Mouse (Mus musculus) embryonic facial prominence, embryonic 14.5 days (tissue): ENCODE results near the gene Zbtb8os. TPM values are rescaled to one million over a fixed set of nuclear protein-coding genes. Genes with fewer than 3 reads are reported as not detected.

Experiments
- ATAC-seq: fragments of 200-750 bp; cut with Nextera tagmentation; 2 replicates; pipeline ENCODE4 v1.8.0; 2017; ENCODE audit warnings: low read depth, moderate number of reproducible peaks, moderate TSS enrichment
- DNase-seq: peaks from one replicate; pipeline ENCODE4 v3.0.0-alpha.2; 2015; ENCODE audit warnings: low spot score
- H3K27ac ChIP-seq: fragments of 300-500 bp; sonication (generic); replicated peaks from 2 replicates; pipeline ENCODE4 v1.5.1; 2014; ENCODE audit warnings: low read depth, mild to moderate bottlenecking, low read length, moderate library complexity
- H3K27me3 ChIP-seq: fragments of 300-500 bp; sonication (generic); replicated peaks from 2 replicates; pipeline ENCODE4 v1.6.1; 2014; ENCODE audit warnings: low read length; ENCODE audit not compliant: control insufficient read depth, insufficient read depth
- H3K36me3 ChIP-seq: fragments of 300-500 bp; sonication (generic); 2 replicates; pipeline ENCODE4 v1.6.1; 2014; ENCODE audit warnings: low read length, mixed read lengths; ENCODE audit not compliant: control insufficient read depth, insufficient read depth
- H3K4me1 ChIP-seq: fragments of 300-500 bp; sonication (generic); 2 replicates; pipeline ENCODE4 v1.6.1; 2014; ENCODE audit warnings: antibody characterized with exemption, low read length; ENCODE audit not compliant: control insufficient read depth, insufficient read depth
- H3K4me2 ChIP-seq: fragments of 300-500 bp; sonication (generic); 2 replicates; pipeline ENCODE4 v1.6.1; 2014; ENCODE audit warnings: low read depth, mild to moderate bottlenecking, low read length, moderate library complexity, mixed read lengths
- H3K4me3 ChIP-seq: fragments of 300-500 bp; sonication (generic); 2 replicates; pipeline ENCODE4 v1.5.1; 2014; ENCODE audit warnings: low read depth, mild to moderate bottlenecking, low read length
- H3K9ac ChIP-seq: fragments of 300-500 bp; sonication (generic); 2 replicates; pipeline ENCODE4 v1.6.1; 2014; ENCODE audit warnings: low read depth, mild to moderate bottlenecking, low read length, moderate library complexity, mixed read lengths
- H3K9me3 ChIP-seq: fragments of 300-500 bp; sonication (generic); 2 replicates; pipeline ENCODE4 v1.6.1; 2016; ENCODE audit warnings: low read length; ENCODE audit not compliant: control insufficient read depth
- WGBS: fragments of 180-500 bp; shearing (Covaris S2); extraction: QIAGEN DNeasy Blood & Tissue Kit; methylation state at CpG from one replicate; pipeline ENCODE4 v1.1.7; 2014; 5-methylcytosine and 5-hydroxymethylcytosine counted together
- polyA plus RNA-seq: library from polyadenylated mRNA; unstranded; fragments of >200 nt; fragmentation: Nextera tagmentation; extraction: Ambion mirVana; gene quantifications from 2 replicates; pipeline ENCODE4 v1.2.1, GENCODE M21; 2014

The Zbtb8os gene
- polyA plus RNA-seq, 1 experiment from 2014 or later = 37.1 TPM

DNA sequence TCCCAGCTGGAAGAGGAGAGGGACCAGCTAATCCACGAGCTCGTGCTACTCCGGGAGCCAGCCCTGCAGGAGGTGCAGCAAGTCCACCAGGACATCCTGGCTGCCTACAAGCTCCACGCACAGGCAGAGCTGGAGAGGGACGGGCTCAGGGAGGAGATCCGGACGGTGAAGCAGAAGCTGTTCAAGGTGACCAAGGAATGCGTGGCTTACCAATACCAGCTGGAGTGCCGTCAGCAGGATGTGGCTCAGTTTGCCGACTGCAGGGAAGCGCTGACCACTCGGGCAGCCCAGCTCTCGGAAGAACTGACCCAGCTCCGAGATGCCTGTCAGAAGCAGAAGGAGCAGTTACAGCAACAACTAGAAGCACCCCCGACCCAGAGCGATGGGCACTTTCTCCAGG is 41.8 kb upstream of the Zbtb8os start:
- DNase-seq (no peak), ATAC-seq (no peak)
- peaks cover 14% of the 10 kb centered on the region for H3K4me1 ChIP-seq
- H3K27ac ChIP-seq = 0 out of 2 replicates have a peak overlapping the region, but pooled peaks have one; percentile 3
- no peak overlapping the region for H3K4me3 ChIP-seq
- WGBS = 24% methylated on average over 16 of the region's 16 CpGs
- no peaks in the 10 kb centered on the region for H3K9me3 ChIP-seq
- peak overlapping the region; percentile 48; the same call in 1 of the 2 replicates for H3K9ac ChIP-seq
- peak overlapping the region; percentile 41 for H3K4me2 ChIP-seq
- no peaks in the 10 kb centered on the region; the same call in 1 of the 2 replicates for H3K27me3 ChIP-seq
- no peaks in the 10 kb centered on the region for H3K36me3 ChIP-seq

GRCm38 (mm10) chr4:129295188-129295587 is 40.3 kb upstream of the Zbtb8os start:
- Histone ChIP-seq H3K4me2 (no peak overlapping the region), H3K27ac (no peak overlapping the region), H3K9ac (no peak overlapping the region), H3K27me3 (no peaks in the 10 kb centered on the region; the same call in 1 of the 2 replicates), H3K4me3 (no peak overlapping the region), H3K36me3 (no peaks in the 10 kb centered on the region), H3K4me1 (peaks cover 16% of the 10 kb centered on the region), H3K9me3 (no peaks in the 10 kb centered on the region)
- ATAC-seq = no peak
- 72% methylated on average over 2 of the region's 2 CpGs for WGBS
- DNase-seq = no peak

DNA sequence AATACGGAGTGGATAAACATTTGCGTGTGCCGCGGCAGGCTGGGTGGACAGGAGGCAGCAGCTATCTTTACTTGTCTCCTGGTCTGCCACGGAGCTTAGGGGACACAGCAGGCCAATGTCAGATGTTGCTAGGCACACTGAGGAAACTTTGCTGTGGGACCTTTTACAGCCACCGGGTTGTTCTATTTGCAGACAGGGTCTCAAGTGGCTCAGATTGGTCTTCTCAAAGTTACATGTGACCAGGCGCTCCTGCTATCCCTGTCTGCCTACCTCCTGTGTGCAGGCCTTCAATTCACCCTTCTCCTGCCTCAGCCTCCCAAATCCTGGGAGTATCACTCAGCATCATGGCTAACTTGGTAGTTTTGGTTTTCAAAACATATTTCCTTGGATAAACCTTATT is 39.4 kb upstream of the Zbtb8os start:
- Histone ChIP-seq H3K4me2 (no peak overlapping the region), H3K27ac (no peak overlapping the region), H3K4me3 (no peak overlapping the region), H3K4me1 (peaks cover 16% of the 10 kb centered on the region), H3K36me3 (no peaks in the 10 kb centered on the region), H3K27me3 (no peaks in the 10 kb centered on the region; the same call in 1 of the 2 replicates), H3K9ac (no peak overlapping the region), H3K9me3 (peaks cover 4% of the 10 kb centered on the region; the same call in 1 of the 2 replicates)
- 84% methylated on average over 7 of the region's 7 CpGs for WGBS
- DNase-seq (no peak), ATAC-seq (no peak)

DNA sequence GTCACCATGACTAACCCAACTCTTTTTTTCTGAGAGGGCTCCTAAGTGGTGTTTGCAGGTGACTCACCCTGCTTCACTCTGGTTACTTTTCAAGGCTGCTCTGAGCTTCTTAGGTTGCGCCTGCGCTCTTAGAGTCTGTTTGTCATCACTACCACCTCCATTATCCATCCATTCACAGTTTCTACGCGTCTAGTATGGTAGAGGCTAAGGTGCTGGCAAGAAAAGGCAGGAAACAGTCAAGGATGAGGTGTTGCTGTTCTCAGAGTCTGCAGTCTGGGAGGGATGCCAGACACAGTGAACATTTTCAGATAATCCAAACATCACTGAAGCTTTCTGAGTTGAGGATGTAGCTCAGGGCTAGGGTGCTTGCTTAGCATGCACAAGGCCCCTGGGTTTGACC is 37.8 kb upstream of the Zbtb8os start:
- H3K9me3 ChIP-seq = peaks cover 4% of the 10 kb centered on the region; the same call in 1 of the 2 replicates
- H3K4me2 ChIP-seq = no peak overlapping the region
- no peak overlapping the region for H3K27ac ChIP-seq
- H3K4me1 ChIP-seq = peaks cover 16% of the 10 kb centered on the region
- ATAC-seq (peak; percentile 4; the same call in 1 of the 2 replicates), DNase-seq (peak; percentile 46)
- H3K9ac ChIP-seq = no peak overlapping the region
- no peaks in the 10 kb centered on the region for H3K36me3 ChIP-seq
- 74% methylated on average over 4 of the region's 4 CpGs for WGBS
- H3K27me3 ChIP-seq = no peaks in the 10 kb centered on the region; the same call in 1 of the 2 replicates
- H3K4me3 ChIP-seq = no peak overlapping the region

- 38% methylated on average over 10 of the region's 10 CpGs for WGBS
- no peaks in the 10 kb centered on the region for H3K27me3 ChIP-seq
- H3K4me1 ChIP-seq = peaks cover 10% of the 10 kb centered on the region; the same call in 1 of the 2 replicates
- no peak overlapping the region for H3K4me2 ChIP-seq
- H3K27ac ChIP-seq = no peak overlapping the region
- ATAC-seq (no peak), DNase-seq (no peak)
- no peaks in the 10 kb centered on the region for H3K36me3 ChIP-seq
- peaks cover 4% of the 10 kb centered on the region; the same call in 1 of the 2 replicates for H3K9me3 ChIP-seq
- H3K4me3 ChIP-seq = no peak overlapping the region
- no peak overlapping the region for H3K9ac ChIP-seq
These were observed 36.4 kb upstream of the Zbtb8os start for GRCm38 (mm10) chr4:129299121-129299520.

DNA sequence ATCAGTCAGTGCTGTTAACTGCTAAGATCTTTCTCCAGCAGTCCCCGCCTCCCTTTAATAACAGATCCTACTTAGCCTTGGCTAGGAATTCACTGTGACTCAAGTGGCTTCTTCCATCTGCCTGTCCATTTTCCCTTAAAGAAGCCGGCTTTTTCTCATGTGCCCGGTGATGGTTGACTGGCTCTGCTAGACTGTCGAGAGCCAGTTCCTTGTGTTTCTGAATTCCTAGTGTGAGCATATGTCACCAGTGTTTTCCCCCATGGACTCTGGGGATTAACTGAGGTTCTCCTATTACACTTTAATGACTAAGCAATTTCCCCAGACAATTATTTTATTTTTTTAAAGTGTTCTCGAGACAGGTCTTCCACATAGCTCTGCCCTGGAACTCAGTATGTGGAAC is 32.1 kb upstream of the Zbtb8os start:
- Histone ChIP-seq H3K9me3 (peaks cover 4% of the 10 kb centered on the region; the same call in 1 of the 2 replicates), H3K36me3 (peaks cover 30% of the 10 kb centered on the region), H3K4me1 (peaks cover 4% of the 10 kb centered on the region; the same call in 1 of the 2 replicates), H3K27me3 (no peaks in the 10 kb centered on the region), H3K4me3 (no peak overlapping the region), H3K4me2 (no peak overlapping the region), H3K9ac (no peak overlapping the region), H3K27ac (no peak overlapping the region; the same call in 1 of the 2 replicates)
- 0 out of 2 replicates have a peak, but pooled peaks have one; percentile 20 for ATAC-seq
- WGBS = 55% methylated on average over 5 of the region's 5 CpGs
- DNase-seq = peak; percentile 56

- Histone ChIP-seq H3K9me3 (peaks cover 4% of the 10 kb centered on the region; the same call in 1 of the 2 replicates), H3K27ac (no peak overlapping the region; the same call in 1 of the 2 replicates), H3K4me2 (no peak overlapping the region), H3K36me3 (peaks cover 34% of the 10 kb centered on the region), H3K4me1 (0 out of 2 replicates have a peak, but pooled peaks cover 2% of the 10 kb centered on the region), H3K4me3 (no peak overlapping the region), H3K9ac (no peak overlapping the region), H3K27me3 (no peaks in the 10 kb centered on the region)
- 78% methylated on average over 9 of the region's 9 CpGs for WGBS
- DNase-seq (no peak), ATAC-seq (peak; percentile 45; the same call in 1 of the 2 replicates)
These were observed 31.7 kb upstream of the Zbtb8os start for GRCm38 (mm10) chr4:129303816-129304215.

- Histone ChIP-seq H3K36me3 (peaks cover 39% of the 10 kb centered on the region), H3K27ac (no peak overlapping the region), H3K27me3 (no peaks in the 10 kb centered on the region), H3K4me1 (no peaks in the 10 kb centered on the region), H3K9me3 (peaks cover 4% of the 10 kb centered on the region; the same call in 1 of the 2 replicates), H3K4me3 (no peak overlapping the region), H3K9ac (no peak overlapping the region), H3K4me2 (no peak overlapping the region)
- no peak for ATAC-seq
- DNase-seq = peak; percentile 17
- WGBS = 61% methylated on average over 1 of the region's 1 CpGs
These were observed 31.2 kb upstream of the Zbtb8os start for GRCm38 (mm10) chr4:129304306-129304705.

- H3K9ac ChIP-seq = no peak overlapping the region
- H3K27ac ChIP-seq = no peak overlapping the region
- no peak overlapping the region for H3K4me2 ChIP-seq
- DNase-seq (no peak), ATAC-seq (no peak)
- WGBS = 93% methylated on average over 1 of the region's 1 CpGs
- H3K4me3 ChIP-seq = no peak overlapping the region
- peaks cover 74% of the 10 kb centered on the region for H3K36me3 ChIP-seq
- no peaks in the 10 kb centered on the region for H3K9me3 ChIP-seq
- H3K4me1 ChIP-seq = no peaks in the 10 kb centered on the region
- H3K27me3 ChIP-seq = no peaks in the 10 kb centered on the region
These were observed 27.6 kb upstream of the Zbtb8os start for GRCm38 (mm10) chr4:129307936-129308335.
